Mouse (Mus musculus) CH12.LX (cell line): ENCODE results near the gene 1700022I11Rik.

Experiments
- BHLHE40 ChIP-seq: IDR thresholded peaks from 2 replicates; pipeline ENCODE4 v1.6.1; 2011; ENCODE audit warnings: mild to moderate bottlenecking, low read depth, low read length, improper control_type of control experiment
- CTCF ChIP-seq, 2 experiments: IDR thresholded peaks in 1 of 2; conservative IDR thresholded peaks in 1 of 2; 2 replicates each; pipeline ENCODE4 v1.5.1; 2011 to 2012; ENCODE audit warnings: low read depth in 2 of 2, low read length in 2 of 2, improper control_type of control experiment in 1 of 2, inconsistent platforms in 1 of 2, mild to moderate bottlenecking in 1 of 2, moderate library complexity in 1 of 2
- ELF1 ChIP-seq: IDR thresholded peaks from 2 replicates; pipeline ENCODE4 v1.6.1; 2014; ENCODE audit warnings: low read depth, mild to moderate bottlenecking, inconsistent platforms, low read length, improper control_type of control experiment
- EP300 ChIP-seq: IDR thresholded peaks from 2 replicates; pipeline ENCODE4 v1.6.1; 2011; ENCODE audit warnings: low read length, improper control_type of control experiment
- ETS1 ChIP-seq: conservative IDR thresholded peaks from 2 replicates; pipeline ENCODE4 v1.6.1; 2012; ENCODE audit warnings: low read depth, mild to moderate bottlenecking, inconsistent platforms, low read length, improper control_type of control experiment, moderate library complexity
- JUND ChIP-seq: conservative IDR thresholded peaks from 2 replicates; pipeline ENCODE4 v1.6.1; 2011; ENCODE audit warnings: low read depth, low read length, improper control_type of control experiment
- MAFK ChIP-seq: IDR thresholded peaks from 2 replicates; pipeline ENCODE4 v1.6.1; 2011; ENCODE audit warnings: low read length, improper control_type of control experiment; ENCODE audit not compliant: insufficient replicate concordance
- POLR2A ChIP-seq: IDR thresholded peaks from 2 replicates; pipeline ENCODE4 v1.6.1; 2011; ENCODE audit warnings: low read depth, mild to moderate bottlenecking, improper control_type of control experiment, low read length
- SIN3A ChIP-seq: IDR thresholded peaks from 2 replicates; pipeline ENCODE4 v1.6.1; 2012; ENCODE audit warnings: low read length, improper control_type of control experiment, inconsistent platforms
- TCF12 ChIP-seq: IDR thresholded peaks from 2 replicates; pipeline ENCODE4 v1.6.1; 2014; ENCODE audit warnings: low read depth, mild to moderate bottlenecking, inconsistent platforms, low read length, improper control_type of control experiment
- USF1 ChIP-seq: IDR thresholded peaks from 2 replicates; pipeline ENCODE4 v1.6.1; 2014; ENCODE audit warnings: low read depth, mild to moderate bottlenecking, inconsistent platforms, low read length, improper control_type of control experiment

DNA sequence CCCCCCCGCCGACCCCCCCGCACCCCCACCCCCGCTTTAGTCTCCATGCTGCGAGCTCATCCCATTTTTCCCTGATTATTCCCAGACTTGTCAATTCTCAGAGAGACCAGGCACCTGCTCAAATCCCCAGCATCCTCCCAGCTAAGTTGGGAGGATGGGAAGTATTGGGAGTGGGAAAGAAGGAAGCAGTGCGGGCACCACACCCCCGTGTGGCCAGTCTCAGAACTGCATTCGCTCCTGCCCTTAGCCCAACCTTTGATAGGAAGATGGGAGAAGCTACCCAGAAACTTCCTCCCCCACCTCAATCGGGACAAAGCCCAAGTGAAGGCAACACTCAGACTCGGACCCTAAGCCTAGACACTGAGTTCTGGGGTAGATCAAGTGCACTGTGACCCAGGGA is 15.1 kb upstream of the 1700022I11Rik start:
- peak; percentile 71 to 83 for TF ChIP-seq CTCF (conservative IDR thresholded peaks at IDR 0.05 in 1 of 2, IDR thresholded peaks at IDR 0.05 in 1 of 2; ENCODE audit: low read depth in 2 of 2, low read length in 2 of 2)
- no peak for TF ChIP-seq EP300
- TF ChIP-seq TCF12, result no peak
- TF ChIP-seq USF1, result no peak
- no peak for TF ChIP-seq BHLHE40
- TF ChIP-seq SIN3A, result no peak
- TF ChIP-seq ETS1, result no peak
- no peak for TF ChIP-seq POLR2A
- no peak for TF ChIP-seq MAFK
- TF ChIP-seq ELF1, result no peak
- no peak for TF ChIP-seq JUND
